Mouse (Mus musculus) kidney, adult 8-10 months (tissue): Measurements from ENCODE around the gene Rapgef5.

Experiments
- DNase-seq, 2 experiments: peaks; one replicate each; pipeline ENCODE4 v3.0.0; 2022

Gene Rapgef5

DNA sequence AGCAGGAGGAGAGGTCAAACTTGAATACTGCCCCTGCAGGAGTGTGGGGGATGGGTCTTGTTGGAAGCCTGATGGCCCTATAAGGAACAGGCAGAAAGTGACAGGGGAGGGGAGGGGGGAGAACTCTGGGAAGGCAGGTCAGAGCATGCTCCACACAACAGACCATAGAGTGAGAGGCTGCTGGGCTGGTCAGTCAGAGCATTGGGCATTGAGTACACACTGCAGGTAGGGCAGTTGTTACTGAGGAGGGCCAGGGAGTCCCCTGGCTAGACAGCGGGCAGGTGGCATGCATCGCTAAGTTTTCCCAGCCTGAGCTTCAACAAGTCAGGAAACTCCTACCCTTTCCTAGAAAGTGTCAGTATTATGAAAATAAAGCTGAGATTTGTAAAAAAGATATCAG, 106.7 kb downstream of the Rapgef5 start:
- DNase-seq: no peak

GRCm38 (mm10) chr12:117627311-117627710, 111.0 kb downstream of the Rapgef5 start:
- peak; percentile 3 to 4 for DNase-seq

- no peak for DNase-seq
Measured at GRCm38 (mm10) chr12:117628321-117629093, 112.2 kb downstream of the Rapgef5 start.

DNA sequence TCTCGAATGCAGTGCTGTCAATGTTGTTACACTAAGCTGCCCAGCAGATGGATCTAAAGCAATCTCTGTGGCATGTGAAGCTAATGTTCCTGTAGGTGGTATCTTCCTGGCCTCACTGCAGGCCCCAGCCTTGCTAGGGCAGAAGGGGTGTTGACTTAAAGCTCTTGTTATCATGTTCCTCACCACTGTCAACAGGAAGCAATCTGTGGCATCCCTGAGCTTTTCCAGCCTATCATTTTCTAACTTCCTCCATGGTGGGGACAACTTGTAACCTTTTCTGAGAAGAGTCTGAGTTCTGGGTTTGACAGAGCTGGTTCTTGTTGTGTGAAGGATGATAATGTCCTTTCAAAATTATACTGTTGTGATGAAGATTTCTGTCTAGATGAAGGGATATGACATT, 115.9 kb downstream of the Rapgef5 start:
- DNase-seq: no peak

GRCm38 (mm10) chr12:117636139-117636772, 120.0 kb downstream of the Rapgef5 start:
- DNase-seq: no peak

DNA sequence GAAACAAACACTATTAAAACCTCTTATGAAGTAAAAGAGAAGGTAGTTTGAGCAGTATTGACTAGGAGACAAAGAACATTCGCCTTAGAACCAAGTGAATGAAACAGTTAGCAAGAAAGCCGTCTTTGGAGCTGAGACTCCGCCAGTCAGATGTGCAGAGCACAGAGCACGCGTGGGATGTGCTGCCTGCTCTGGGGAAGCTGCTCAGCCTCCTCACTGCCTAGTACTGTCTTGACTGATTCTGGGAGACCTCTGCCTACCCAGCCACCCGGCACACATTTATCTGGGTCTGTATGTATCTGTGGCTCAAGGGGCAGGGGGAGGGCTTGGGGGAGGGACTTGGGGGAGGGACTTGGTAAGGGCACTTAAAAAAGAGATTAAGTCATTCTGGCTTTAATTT, 120.7 kb downstream of the Rapgef5 start:
- no peak for DNase-seq

DNA sequence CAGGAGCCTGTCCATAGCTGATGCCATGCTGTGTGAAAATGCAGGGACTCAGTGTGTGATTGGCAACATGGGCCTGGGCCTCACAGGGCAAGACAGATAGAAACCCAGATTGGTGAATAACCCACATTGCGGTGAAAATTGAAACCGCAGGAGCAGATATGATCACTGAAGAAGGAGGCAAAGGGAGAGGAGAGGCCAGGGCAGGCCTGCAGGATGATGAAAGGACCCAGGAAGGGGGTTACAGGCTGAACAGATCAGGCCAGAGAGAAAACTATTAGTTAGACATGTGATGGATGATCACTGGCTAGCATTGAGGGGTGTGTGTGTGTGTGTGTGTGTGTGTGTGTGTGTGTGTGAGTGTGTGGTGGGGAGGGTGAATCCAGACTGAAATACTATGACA, 122.6 kb downstream of the Rapgef5 start:
- no peak for DNase-seq

DNA sequence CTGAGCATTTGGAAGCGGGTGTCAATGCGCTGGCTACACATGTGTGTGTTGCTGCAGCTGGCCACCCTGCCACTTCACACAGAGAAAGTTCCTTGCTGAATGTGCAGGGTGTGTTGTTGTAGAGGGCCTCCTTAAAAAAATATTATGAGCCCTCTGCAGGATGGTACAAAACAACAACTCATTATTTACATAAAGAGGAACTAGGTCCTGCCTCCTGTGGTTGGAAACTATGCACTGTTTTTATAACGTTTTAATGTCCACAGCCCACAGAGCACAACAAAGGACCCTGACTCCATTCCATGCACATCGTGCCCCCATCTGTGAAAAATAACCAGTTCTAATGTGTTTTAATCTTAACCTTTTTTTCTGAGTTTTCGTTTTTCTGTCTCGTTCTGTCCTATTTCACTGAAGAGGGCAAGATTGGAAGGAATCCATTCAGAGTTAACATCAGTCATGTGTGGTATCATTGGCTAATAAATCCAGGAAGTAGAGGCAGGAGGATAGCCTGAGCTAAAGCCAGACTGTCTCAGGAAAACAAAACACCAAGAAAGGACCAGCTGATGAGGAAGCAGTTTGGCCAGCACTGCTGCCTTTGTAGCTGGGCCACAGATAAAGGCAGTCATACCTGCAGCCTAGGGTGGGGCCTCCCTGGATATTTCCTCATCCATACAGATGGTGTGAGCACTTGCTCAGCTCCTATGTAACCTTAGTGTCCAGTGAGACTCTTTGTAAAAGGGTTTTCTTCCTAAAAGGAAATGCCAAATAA, 123.3 kb downstream of the Rapgef5 start:
- no peak for DNase-seq

GRCm38 (mm10) chr12:117642512-117642911, 126.2 kb downstream of the Rapgef5 start:
- no peak for DNase-seq

GRCm38 (mm10) chr12:117645771-117646170, 129.5 kb downstream of the Rapgef5 start:
- DNase-seq: no peak

- DNase-seq: no peak
Measured at GRCm38 (mm10) chr12:117653920-117654472, 137.7 kb downstream of the Rapgef5 start.

DNA sequence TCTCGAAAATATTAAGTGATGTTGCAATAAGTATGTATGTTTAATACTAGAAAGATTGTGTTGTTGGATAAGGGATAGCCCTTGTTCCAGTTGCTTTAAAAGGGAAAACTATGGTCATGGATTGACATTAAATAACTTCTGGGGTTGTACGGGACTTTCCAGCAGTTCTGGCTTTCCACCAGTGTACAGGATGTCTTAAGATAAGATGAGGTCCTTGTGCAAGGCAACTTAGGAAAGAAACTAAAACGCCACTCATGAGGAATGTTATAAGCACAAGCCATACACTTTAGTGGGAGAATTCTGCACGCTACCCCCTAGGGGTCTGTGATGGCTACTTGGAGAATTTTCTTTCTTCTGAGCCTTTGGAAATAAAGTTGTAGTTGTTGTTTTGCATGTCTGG, 140.7 kb downstream of the Rapgef5 start:
- no peak for DNase-seq

- DNase-seq: peak in 1 of 2 experiments; percentile 48
Measured at GRCm38 (mm10) chr12:117657766-117658165, 141.5 kb downstream of the Rapgef5 start.

- no peak for DNase-seq
Measured at GRCm38 (mm10) chr12:117658821-117659220, 142.5 kb downstream of the Rapgef5 start.

DNA sequence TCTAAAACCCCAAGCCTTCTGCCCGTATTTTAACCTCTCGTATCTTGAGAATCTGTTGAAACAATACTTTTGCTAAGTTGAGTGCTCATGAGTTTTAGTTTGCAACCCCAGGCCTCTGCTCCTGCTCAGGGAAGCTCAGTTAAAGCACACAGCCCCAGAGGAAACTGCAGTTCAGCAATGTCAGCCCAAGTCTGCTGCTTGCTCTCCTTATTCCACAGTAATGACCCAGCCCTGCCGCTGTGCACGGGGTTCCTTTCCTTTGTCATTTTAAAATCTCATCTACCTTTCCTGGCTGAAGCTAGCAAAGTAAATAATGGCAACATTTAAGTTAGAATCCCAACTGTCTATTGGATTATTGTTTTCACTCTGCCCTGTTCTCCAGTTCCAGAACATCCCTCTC, 144.1 kb downstream of the Rapgef5 start:
- no peak for DNase-seq

- no peak for DNase-seq
Measured at GRCm38 (mm10) chr12:117661871-117662270, 145.6 kb downstream of the Rapgef5 start.

DNA sequence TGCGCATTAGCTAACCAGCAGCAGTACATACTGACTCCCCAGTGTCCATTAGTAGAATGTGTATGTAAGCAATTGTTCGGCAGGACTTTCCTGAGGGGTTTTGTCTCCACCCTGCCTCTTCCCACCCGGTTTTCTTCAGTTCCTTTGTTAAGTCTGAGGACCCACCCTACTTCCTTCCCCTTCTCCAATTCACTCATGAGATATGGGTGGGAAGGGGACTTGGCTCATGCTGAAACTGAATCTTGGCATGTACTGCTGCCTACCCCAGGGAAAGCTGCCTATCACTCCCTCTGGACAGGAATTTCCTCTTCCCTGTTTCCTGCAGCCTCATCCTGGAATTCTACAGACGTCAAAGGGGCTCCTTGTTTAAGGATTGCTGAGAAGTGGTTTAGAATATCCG, 147.4 kb downstream of the Rapgef5 start:
- peak; percentile 34 to 65 for DNase-seq

GRCm38 (mm10) chr12:117664644-117665043, 148.4 kb downstream of the Rapgef5 start:
- no peak for DNase-seq

GRCm38 (mm10) chr12:117666391-117666790, 150.1 kb downstream of the Rapgef5 start:
- DNase-seq: no peak

- no peak for DNase-seq
Measured at GRCm38 (mm10) chr12:117669610-117670400, 153.5 kb downstream of the Rapgef5 start.

- DNase-seq: no peak
Measured at GRCm38 (mm10) chr12:117673188-117673587, 156.9 kb downstream of the Rapgef5 start.

DNA sequence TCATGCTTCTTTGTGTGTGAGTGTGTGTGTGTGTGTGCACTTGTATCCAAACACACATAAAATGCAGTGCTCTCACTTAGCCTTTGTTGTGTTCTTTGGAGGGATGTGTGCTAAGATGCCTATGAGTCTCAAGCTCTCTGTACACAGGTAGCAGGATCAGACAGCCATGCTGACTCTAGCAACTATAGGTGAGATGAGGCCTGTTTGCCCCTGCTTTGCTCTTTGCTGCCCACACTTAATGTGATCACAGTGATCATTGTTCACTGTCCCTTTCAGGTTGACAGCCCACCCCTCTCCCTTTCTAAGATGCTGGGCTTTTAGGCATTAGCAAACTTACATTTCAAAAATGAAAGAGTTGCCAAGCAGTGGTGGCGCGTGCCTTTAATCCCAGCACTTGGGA, 158.2 kb downstream of the Rapgef5 start:
- DNase-seq: no peak

GRCm38 (mm10) chr12:117676265-117676664, 160.0 kb downstream of the Rapgef5 start:
- no peak for DNase-seq
